Mouse (Mus musculus): ENCODE data around the gene Gm45062. TPM values are rescaled to one million over a fixed set of nuclear protein-coding genes. Genes with fewer than 3 reads are reported as not detected.

The Gm45062 gene
- total and polyA plus RNA-seq, 3 experiments, result 2.7 to 4.1 (median 3.2) TPM

DNA sequence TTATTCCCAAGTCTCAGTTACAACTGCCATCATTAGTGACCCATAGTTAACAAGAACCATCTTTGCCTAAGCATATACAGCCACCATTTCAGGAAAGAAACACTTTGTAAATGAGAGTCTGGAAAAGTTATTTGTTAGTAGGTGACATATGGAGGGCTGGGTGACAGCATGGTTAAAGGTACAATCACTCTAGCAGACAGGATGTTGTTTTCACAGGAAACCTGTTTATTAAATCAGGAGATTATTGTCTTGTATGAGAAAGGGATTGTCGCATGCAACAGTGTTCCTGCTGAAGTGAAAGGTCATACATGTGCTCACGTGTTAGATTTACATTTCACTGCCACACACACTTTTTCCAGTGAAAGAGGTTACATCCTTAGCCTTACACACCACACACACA lies 92.3 kb downstream of the Gm45062 start:
- dilution Hi-C loops (cut with MboI; ENCODE audit: extremely low pct_ligation_motif_present, extremely low pct_unique_long_range_greater_than_20kb, low sequenced_read_pairs), result no loop called here
- in situ Hi-C loops (cut with MboI; ENCODE audit: low pct_ligation_motif_present, low pct_unique_long_range_greater_than_20kb, low sequenced_read_pairs), result loop anchor here (10.0 kb wide), 1 partner anchor 153 kb away; the partner anchor contains the start of gene Glcci1
- DNase-seq (ENCODE audit: extremely low read depth), result no peak

DNA sequence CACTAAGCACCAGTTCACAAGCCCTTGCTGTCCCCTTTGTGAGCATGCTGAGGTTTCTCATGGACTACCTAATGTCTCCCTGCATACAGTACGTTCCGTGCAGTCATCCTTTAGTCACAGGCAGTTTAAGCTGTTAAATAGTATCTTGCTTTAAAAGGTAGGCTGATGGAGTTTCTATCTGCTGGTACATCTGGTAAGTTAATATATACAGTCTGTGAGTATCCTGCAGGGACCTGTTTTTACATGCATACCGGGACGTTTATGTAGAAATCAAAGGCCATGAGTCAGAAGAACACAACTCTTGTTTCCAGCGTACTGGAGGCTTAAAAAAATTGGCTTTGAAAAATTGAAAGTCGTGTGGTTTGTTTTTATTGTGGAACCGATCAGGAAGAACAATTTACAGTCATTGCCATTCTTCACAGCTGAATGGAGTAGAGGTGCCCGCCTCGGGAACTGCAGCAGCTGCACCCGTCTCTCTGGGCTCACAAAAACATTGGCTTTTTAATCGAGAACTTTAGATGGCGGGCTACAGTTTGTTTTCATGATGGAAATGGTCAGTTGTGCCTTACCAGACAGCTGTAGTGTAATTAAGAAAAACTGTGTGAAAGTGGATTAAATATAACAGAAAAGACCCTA lies 93.4 kb downstream of the Gm45062 start:
- no peak overlapping the region for H3K27ac ChIP-seq (ENCODE audit: insufficient read depth, low read depth)
- no peaks in the 10 kb centered on the region for H3K9me3 ChIP-seq (replicated peaks; ENCODE audit: low read length)
- dilution Hi-C loops (cut with MboI; ENCODE audit: extremely low pct_ligation_motif_present, extremely low pct_unique_long_range_greater_than_20kb, low sequenced_read_pairs) (no loop called here), in situ Hi-C loops (cut with MboI; ENCODE audit: low pct_ligation_motif_present, low pct_unique_long_range_greater_than_20kb, low sequenced_read_pairs) (loop anchor here (10.0 kb wide), 1 partner anchor 152 kb away; the partner anchor contains the start of gene Glcci1)
- peak overlapping the region; percentile 98 for H3K4me2 ChIP-seq (ENCODE audit: insufficient read depth, low read depth, poor library complexity, severe bottlenecking)
- no peak overlapping the region for H3K4me3 ChIP-seq (replicated peaks in 1 of 3; ENCODE audit: low read depth in 2 of 3, low read length in 2 of 3, poor library complexity in 1 of 3)
- H3K36me3 ChIP-seq (replicated peaks in 1 of 2; ENCODE audit: control insufficient read depth in 1 of 2, insufficient read depth in 1 of 2, low read length in 1 of 2), result no peaks in the 10 kb centered on the region
- DNase-seq (ENCODE audit: extremely low read depth), result no peak
- peak overlapping the region; percentile 47 for H3K9ac ChIP-seq (ENCODE audit: insufficient read depth, low read depth)
- TF ChIP-seq TCF12 (IDR thresholded peaks at IDR 0.05; ENCODE audit: low read depth, low read length) (no peak), USF2 (conservative IDR thresholded peaks at IDR 0.05; ENCODE audit: low read depth, low read length) (no peak), E2F4 (IDR thresholded peaks at IDR 0.05; ENCODE audit: insufficient replicate concordance, low read depth, low read length) (no peak), IRF4 (IDR thresholded peaks at IDR 0.05; ENCODE audit: low read depth, low read length) (no peak), CTCF (conservative IDR thresholded peaks at IDR 0.05 in 1 of 2, IDR thresholded peaks at IDR 0.05 in 1 of 2; ENCODE audit: low read depth in 2 of 2, low read length in 2 of 2) (no peak), MAZ (IDR thresholded peaks at IDR 0.05; ENCODE audit: low read depth, low read length) (no peak), ZNF384 (IDR thresholded peaks at IDR 0.05; ENCODE audit: low read depth, low read length) (0 out of 2 replicates have a peak, but pooled peaks have one; percentile 26), NRF1 (IDR thresholded peaks at IDR 0.05; ENCODE audit: low read depth, low read length) (no peak), ZKSCAN1 (IDR thresholded peaks at IDR 0.05; ENCODE audit: borderline replicate concordance, low read depth, low read length) (no peak), TBP (conservative IDR thresholded peaks at IDR 0.05; ENCODE audit: low read depth, low read length) (no peak), JUND (conservative IDR thresholded peaks at IDR 0.05; ENCODE audit: low read depth, low read length) (no peak), RAD21 (IDR thresholded peaks at IDR 0.05; ENCODE audit: low read depth, low read length) (no peak), ZMIZ1 (IDR thresholded peaks at IDR 0.05; ENCODE audit: low read depth, low read length) (no peak), SIN3A (IDR thresholded peaks at IDR 0.05; ENCODE audit: low read length) (peak; percentile 60; the same call in 1 of the 2 replicates), HCFC1 (IDR thresholded peaks at IDR 0.05; ENCODE audit: low read depth, low read length) (no peak), JUN (IDR thresholded peaks at IDR 0.05; ENCODE audit: insufficient read depth, low read depth, low read length) (no peak), SMC3 (IDR thresholded peaks at IDR 0.05; ENCODE audit: low read depth, low read length) (no peak), POLR2A (IDR thresholded peaks at IDR 0.05; ENCODE audit: low read depth, low read length) (no peak), MAFK (IDR thresholded peaks at IDR 0.05; ENCODE audit: insufficient replicate concordance, low read length) (no peak), ZC3H11A (IDR thresholded peaks at IDR 0.05; ENCODE audit: low read depth, low read length) (no peak), UBTF (IDR thresholded peaks at IDR 0.05; ENCODE audit: low read depth, low read length) (no peak), NELFE (IDR thresholded peaks at IDR 0.05; ENCODE audit: low read depth, low read length) (no peak), POLR2AphosphoS2 (IDR thresholded peaks at IDR 0.05; ENCODE audit: low read depth, low read length) (no peak), MXI1 (IDR thresholded peaks at IDR 0.05; ENCODE audit: low read depth, low read length) (peak; percentile 46; the same call in 1 of the 2 replicates), RCOR1 (conservative IDR thresholded peaks at IDR 0.05; ENCODE audit: low read depth, low read length) (no peak), CHD1 (IDR thresholded peaks at IDR 0.05; ENCODE audit: low read depth, low read length) (peak; percentile 87; the same call in 1 of the 2 replicates), MYC (IDR thresholded peaks at IDR 0.05; ENCODE audit: low read depth, low read length) (no peak)
- H3K4me1 ChIP-seq (ENCODE audit: control insufficient read depth in 1 of 2, insufficient read depth in 2 of 2), result peaks cover 10 to 51% of the 10 kb centered on the region in 2 experiments
- H3K79me2 ChIP-seq (replicated peaks; ENCODE audit: control insufficient read depth, extremely low read depth, insufficient read depth, poor library complexity, severe bottlenecking), result no peaks in the 10 kb centered on the region
- no peaks in the 10 kb centered on the region for H3K27me3 ChIP-seq (replicated peaks)

More for the DNA sequence above, 92.3 kb downstream of the Gm45062 start:
- Histone ChIP-seq H3K79me2 (replicated peaks; ENCODE audit: control insufficient read depth, extremely low read depth, insufficient read depth, poor library complexity, severe bottlenecking) (no peaks in the 10 kb centered on the region), H3K4me1 (ENCODE audit: control insufficient read depth in 1 of 2, insufficient read depth in 2 of 2) (peaks cover 14 to 56% of the 10 kb centered on the region in 2 experiments), H3K9ac (ENCODE audit: insufficient read depth, low read depth) (0 out of 2 replicates have a peak overlapping the region, but pooled peaks have one; percentile 23), H3K4me2 (ENCODE audit: insufficient read depth, low read depth, poor library complexity, severe bottlenecking) (peak overlapping the region; percentile 39), H3K27ac (ENCODE audit: insufficient read depth, low read depth) (peak overlapping the region; percentile 1), H3K27me3 (replicated peaks) (no peaks in the 10 kb centered on the region), H3K36me3 (replicated peaks in 1 of 2; ENCODE audit: control insufficient read depth in 1 of 2, insufficient read depth in 1 of 2, low read length in 1 of 2) (no peaks in the 10 kb centered on the region), H3K9me3 (replicated peaks; ENCODE audit: low read length) (no peaks in the 10 kb centered on the region), H3K4me3 (replicated peaks in 1 of 3; ENCODE audit: low read depth in 2 of 3, low read length in 2 of 3, poor library complexity in 1 of 3) (no peak overlapping the region)
- TF ChIP-seq BHLHE40 (IDR thresholded peaks at IDR 0.05; ENCODE audit: low read depth, low read length), result peak; percentile 83
- peak; percentile 42; the same call in 1 of the 2 replicates for TF ChIP-seq MYC (IDR thresholded peaks at IDR 0.05; ENCODE audit: low read depth, low read length)
- TF ChIP-seq ZKSCAN1 (IDR thresholded peaks at IDR 0.05; ENCODE audit: borderline replicate concordance, low read depth, low read length), result no peak
